Mouse (Mus musculus): ENCODE measurements around the gene Cfap69. TPM values are rescaled to one million over a fixed set of nuclear protein-coding genes. Genes with fewer than 3 reads are reported as not detected.

Cfap69 gene
- polyA plus RNA-seq, 1 experiment, result 4.3 TPM

DNA sequence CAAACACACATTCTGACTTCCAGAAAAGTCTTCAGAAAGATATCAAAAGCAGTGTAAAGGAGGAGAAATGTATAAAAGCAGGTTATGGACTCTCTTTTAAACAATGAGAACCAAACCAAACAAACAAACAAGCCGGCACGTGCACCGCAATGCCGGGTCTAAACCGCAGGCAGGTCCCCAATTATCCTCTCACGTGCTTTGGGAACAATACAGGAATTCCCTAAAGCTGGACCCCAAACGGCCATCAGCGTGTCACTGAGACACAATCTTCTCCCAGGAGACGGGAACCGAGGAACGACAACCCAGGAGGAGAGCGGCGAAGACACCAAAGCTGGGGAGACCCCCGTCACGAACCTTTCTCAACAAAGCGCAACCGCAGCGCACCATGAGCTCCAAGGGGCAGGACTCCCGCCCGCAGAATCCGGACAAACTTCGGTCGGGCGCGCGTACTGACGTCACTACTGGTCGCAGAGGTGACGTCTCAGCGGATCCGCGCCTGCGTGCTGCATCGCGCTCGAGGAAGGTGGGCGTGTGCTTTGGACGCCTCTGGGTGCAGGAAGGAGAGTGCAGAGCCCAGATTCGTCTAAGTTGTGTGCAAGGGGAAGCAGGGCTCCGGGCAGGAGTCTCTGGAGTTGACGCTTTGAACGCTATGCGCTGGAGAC, 104.8 kb downstream of the Cfap69 start, which contains the start of gene Gtpbp10:
Gene Gtpbp10 (minus strand): TSS at position 460 of the 662 bp plus-strand sequence.
- H3K27me3 ChIP-seq (ENCODE audit: control insufficient read depth, insufficient read depth, insufficient read length), result no peaks in the 10 kb centered on the region
- TF ChIP-seq CTCF (IDR thresholded peaks at IDR 0.05; ENCODE audit: control insufficient read depth, insufficient read depth, insufficient read length), result no peak
- TF ChIP-seq MAX (IDR thresholded peaks at IDR 0.05), result peak; percentile 80
- H3K79me2 ChIP-seq (ENCODE audit: control insufficient read depth, insufficient read depth), result peaks cover 28% of the 10 kb centered on the region
- peaks cover 20% of the 10 kb centered on the region for H3K79me3 ChIP-seq (ENCODE audit: low read depth)
- H3K4me3 ChIP-seq (ENCODE audit: insufficient read depth, poor library complexity, severe bottlenecking), result peak within 1 kb of the TSS; percentile 65
- peak within 1 kb of the TSS; percentile 54 for H3ac ChIP-seq (ENCODE audit: control insufficient read depth, insufficient read length, low read depth)
- H3K36me3 ChIP-seq (ENCODE audit: control insufficient read depth, insufficient read depth), result peaks cover 14% of the 10 kb centered on the region

DNA sequence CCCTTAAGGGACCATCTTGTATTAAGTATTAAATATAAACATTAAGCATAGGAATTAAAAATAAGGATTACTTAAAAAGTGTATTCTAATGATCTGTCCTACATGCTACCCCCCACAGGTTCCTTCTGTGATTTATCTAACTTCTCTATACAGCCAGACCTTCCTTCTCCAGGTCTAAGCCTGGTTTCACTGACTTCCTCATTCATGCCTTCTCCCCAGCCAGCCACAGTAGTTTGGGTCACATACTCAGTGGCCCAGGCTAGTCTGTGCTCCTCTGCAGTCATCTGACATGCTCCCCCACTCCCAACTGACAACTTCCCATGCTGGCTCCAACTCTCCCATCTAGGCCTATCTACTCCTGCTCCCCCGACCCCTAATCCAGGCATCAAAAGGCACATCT, 112.9 kb downstream of the Cfap69 start:
- Histone ChIP-seq H3K79me3 (ENCODE audit: low read depth) (peaks cover 2% of the 10 kb centered on the region), H3K27me3 (ENCODE audit: control insufficient read depth, insufficient read depth, insufficient read length) (no peaks in the 10 kb centered on the region), H3ac (ENCODE audit: control insufficient read depth, insufficient read length, low read depth) (no peak overlapping the region), H3K79me2 (ENCODE audit: control insufficient read depth, insufficient read depth) (peaks cover 12% of the 10 kb centered on the region), H3K4me3 (ENCODE audit: insufficient read depth, poor library complexity, severe bottlenecking) (no peak overlapping the region), H3K36me3 (ENCODE audit: control insufficient read depth, insufficient read depth) (peaks cover 61% of the 10 kb centered on the region)
- TF ChIP-seq MYOG (IDR thresholded peaks at IDR 0.05; ENCODE audit: control insufficient read depth, extremely low read depth, insufficient read length), result no peak
- no peak for TF ChIP-seq USF1 (IDR thresholded peaks at IDR 0.05; ENCODE audit: low read depth)
- TF ChIP-seq MYOD1 (IDR thresholded peaks at IDR 0.05; ENCODE audit: control insufficient read depth, insufficient read length, low read depth), result no peak
- TF ChIP-seq CTCF (IDR thresholded peaks at IDR 0.05; ENCODE audit: control insufficient read depth, insufficient read depth, insufficient read length), result no peak
- TF ChIP-seq MAX (IDR thresholded peaks at IDR 0.05), result no peak
- no peak for TF ChIP-seq CEBPB (IDR thresholded peaks at IDR 0.05; ENCODE audit: low read depth)
- no peak for TF ChIP-seq FOSL1 (IDR thresholded peaks at IDR 0.05; ENCODE audit: insufficient read depth, low read length, poor library complexity, severe bottlenecking)

DNA sequence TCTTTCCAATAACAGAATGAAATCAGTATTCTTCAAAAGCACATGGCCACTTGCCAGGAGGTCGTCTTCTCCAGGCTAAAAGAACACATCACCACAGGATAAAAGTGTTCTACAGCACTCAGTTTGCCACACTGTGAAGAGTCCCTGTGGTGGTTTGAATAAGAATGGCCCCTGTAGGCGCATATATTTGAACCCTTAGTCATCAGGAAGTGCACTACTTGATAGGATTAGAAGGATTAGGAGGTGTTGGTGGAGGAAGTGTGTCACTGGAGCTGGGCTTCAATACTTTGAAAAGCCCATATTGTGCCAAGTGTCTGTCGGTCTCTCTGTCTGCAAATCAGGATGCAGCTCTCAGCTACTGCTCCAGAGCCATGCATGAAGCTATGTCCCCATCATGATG, 123.7 kb downstream of the Cfap69 start:
- no peaks in the 10 kb centered on the region for H3K27me3 ChIP-seq (ENCODE audit: control insufficient read depth, insufficient read depth, insufficient read length)
- no peaks in the 10 kb centered on the region for H3K79me2 ChIP-seq (ENCODE audit: control insufficient read depth, insufficient read depth)
- H3K4me3 ChIP-seq (ENCODE audit: insufficient read depth, poor library complexity, severe bottlenecking), result no peak overlapping the region
- H3K36me3 ChIP-seq (ENCODE audit: control insufficient read depth, insufficient read depth), result peaks cover 62% of the 10 kb centered on the region
- no peak for TF ChIP-seq MYOG (IDR thresholded peaks at IDR 0.05; ENCODE audit: control insufficient read depth, extremely low read depth, insufficient read length)
- TF ChIP-seq CEBPB (IDR thresholded peaks at IDR 0.05; ENCODE audit: low read depth), result no peak
- TF ChIP-seq CTCF (IDR thresholded peaks at IDR 0.05; ENCODE audit: control insufficient read depth, insufficient read depth, insufficient read length), result no peak
- no peak for TF ChIP-seq FOSL1 (IDR thresholded peaks at IDR 0.05; ENCODE audit: insufficient read depth, low read length, poor library complexity, severe bottlenecking)
- no peak for TF ChIP-seq USF1 (IDR thresholded peaks at IDR 0.05; ENCODE audit: low read depth)
- no peak for TF ChIP-seq MAX (IDR thresholded peaks at IDR 0.05)
- TF ChIP-seq MYOD1 (IDR thresholded peaks at IDR 0.05; ENCODE audit: control insufficient read depth, insufficient read length, low read depth), result no peak
- no peak overlapping the region for H3ac ChIP-seq (ENCODE audit: control insufficient read depth, insufficient read length, low read depth)
- no peaks in the 10 kb centered on the region for H3K79me3 ChIP-seq (ENCODE audit: low read depth)

DNA sequence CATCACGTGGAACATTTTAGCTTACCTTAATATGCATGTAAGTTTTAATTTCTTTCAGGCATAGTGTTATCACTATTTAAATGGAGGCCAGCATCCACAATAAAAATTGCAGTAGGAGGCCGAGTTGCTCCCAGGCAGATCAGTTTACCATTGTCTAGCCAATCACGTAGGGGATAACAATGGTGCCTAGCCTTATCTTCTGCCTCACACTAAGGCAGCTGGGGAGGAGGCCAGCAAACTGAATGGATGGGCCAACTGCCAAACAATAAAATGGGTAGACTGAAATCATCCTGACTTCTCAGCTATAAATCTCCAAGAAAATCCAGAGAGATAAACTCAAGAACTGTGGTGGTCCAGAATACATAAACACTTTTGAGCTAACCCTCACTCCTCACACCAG, 124.3 kb downstream of the Cfap69 start:
- TF ChIP-seq CEBPB (IDR thresholded peaks at IDR 0.05; ENCODE audit: low read depth) (no peak), MYOD1 (IDR thresholded peaks at IDR 0.05; ENCODE audit: control insufficient read depth, insufficient read length, low read depth) (no peak), CTCF (IDR thresholded peaks at IDR 0.05; ENCODE audit: control insufficient read depth, insufficient read depth, insufficient read length) (no peak), USF1 (IDR thresholded peaks at IDR 0.05; ENCODE audit: low read depth) (no peak), FOSL1 (IDR thresholded peaks at IDR 0.05; ENCODE audit: insufficient read depth, low read length, poor library complexity, severe bottlenecking) (no peak), MAX (IDR thresholded peaks at IDR 0.05) (no peak), MYOG (IDR thresholded peaks at IDR 0.05; ENCODE audit: control insufficient read depth, extremely low read depth, insufficient read length) (no peak)
- Histone ChIP-seq H3ac (ENCODE audit: control insufficient read depth, insufficient read length, low read depth) (no peak overlapping the region), H3K36me3 (ENCODE audit: control insufficient read depth, insufficient read depth) (peaks cover 60% of the 10 kb centered on the region), H3K27me3 (ENCODE audit: control insufficient read depth, insufficient read depth, insufficient read length) (no peaks in the 10 kb centered on the region), H3K79me2 (ENCODE audit: control insufficient read depth, insufficient read depth) (no peaks in the 10 kb centered on the region), H3K79me3 (ENCODE audit: low read depth) (no peaks in the 10 kb centered on the region), H3K4me3 (ENCODE audit: insufficient read depth, poor library complexity, severe bottlenecking) (no peak overlapping the region)

DNA sequence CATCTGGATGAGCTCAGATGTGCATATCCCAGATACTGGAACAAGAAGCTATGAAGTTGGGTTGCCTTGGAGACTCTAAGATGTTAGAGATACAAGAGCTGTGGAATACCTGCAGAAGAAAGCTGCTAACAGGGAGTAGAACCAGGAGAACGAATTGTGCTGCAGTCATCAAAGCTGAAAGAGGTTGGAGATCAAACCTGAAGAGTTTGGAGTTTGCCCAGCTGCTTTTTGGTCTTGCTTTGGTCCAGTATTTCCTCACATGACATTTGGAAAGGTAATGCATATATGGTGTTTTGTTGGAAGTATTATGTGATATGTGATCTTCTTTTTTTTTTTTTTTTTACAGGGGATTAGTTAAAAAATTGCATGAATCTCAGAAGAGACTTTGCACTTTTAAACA, 127.9 kb downstream of the Cfap69 start:
- Histone ChIP-seq H3K4me3 (ENCODE audit: insufficient read depth, poor library complexity, severe bottlenecking) (no peak overlapping the region), H3K79me3 (ENCODE audit: low read depth) (no peaks in the 10 kb centered on the region), H3K36me3 (ENCODE audit: control insufficient read depth, insufficient read depth) (peaks cover 31% of the 10 kb centered on the region), H3K79me2 (ENCODE audit: control insufficient read depth, insufficient read depth) (no peaks in the 10 kb centered on the region), H3K27me3 (ENCODE audit: control insufficient read depth, insufficient read depth, insufficient read length) (no peaks in the 10 kb centered on the region), H3ac (ENCODE audit: control insufficient read depth, insufficient read length, low read depth) (no peak overlapping the region)
- TF ChIP-seq FOSL1 (IDR thresholded peaks at IDR 0.05; ENCODE audit: insufficient read depth, low read length, poor library complexity, severe bottlenecking), result no peak
- no peak for TF ChIP-seq USF1 (IDR thresholded peaks at IDR 0.05; ENCODE audit: low read depth)
- no peak for TF ChIP-seq CTCF (IDR thresholded peaks at IDR 0.05; ENCODE audit: control insufficient read depth, insufficient read depth, insufficient read length)
- TF ChIP-seq CEBPB (IDR thresholded peaks at IDR 0.05; ENCODE audit: low read depth), result no peak
- no peak for TF ChIP-seq MYOG (IDR thresholded peaks at IDR 0.05; ENCODE audit: control insufficient read depth, extremely low read depth, insufficient read length)
- no peak for TF ChIP-seq MAX (IDR thresholded peaks at IDR 0.05)
- TF ChIP-seq MYOD1 (IDR thresholded peaks at IDR 0.05; ENCODE audit: control insufficient read depth, insufficient read length, low read depth), result no peak
